Mouse (Mus musculus) liver, postnatal 0 days (tissue): Measurements from ENCODE around the gene Higd1a.

Experiments used
- CTCF ChIP-seq: sonication (generic); IDR thresholded peaks from 2 replicates; pipeline ENCODE4 v1.5.1; 2016; ENCODE audit warnings: antibody characterized with exemption, low read depth
- EP300 ChIP-seq: IDR thresholded peaks from 2 replicates; pipeline ENCODE4 v1.6.1; 2016; ENCODE audit warnings: antibody characterized with exemption, low read depth, mild to moderate bottlenecking

GRCm38 (mm10) chr9:121847842-121848241 is 10.3 kb downstream of the Higd1a start:
- TF ChIP-seq EP300 (no peak), CTCF (no peak)
